Mouse (Mus musculus) heart, adult 2 months (tissue): ENCODE data around the gene Foxl2. TPM values are rescaled to one million over a fixed set of nuclear protein-coding genes. Genes with fewer than 3 reads are reported as not detected.

ENCODE experiments used
- DNase-seq, 2 experiments: peaks; one replicate each; pipeline ENCODE4 v3.0.0; 2021
- H3K27ac ChIP-seq: fragments of 200-600 bp; 2 replicates; pipeline ENCODE4 v1.8.1; 2022
- H3K27me3 ChIP-seq: fragments of 200-500 bp; 2 replicates; pipeline ENCODE4 v1.6.1; 2012; ENCODE audit warnings: mild to moderate bottlenecking, low read length, inconsistent platforms, mixed read lengths; ENCODE audit not compliant: control insufficient read depth, insufficient read depth
- H3K36me3 ChIP-seq: fragments of 200-500 bp; 2 replicates; pipeline ENCODE4 v1.6.1; 2012; ENCODE audit warnings: low read length, inconsistent platforms; ENCODE audit not compliant: control insufficient read depth, insufficient read depth
- H3K4me1 ChIP-seq: fragments of 200-500 bp; 2 replicates; pipeline ENCODE4 v1.6.1; 2011; ENCODE audit warnings: low read length; ENCODE audit not compliant: control insufficient read depth, insufficient read depth
- H3K4me3 ChIP-seq: fragments of 200-600 bp; 2 replicates; pipeline ENCODE4 v1.8.1; 2022
- H3K79me2 ChIP-seq: fragments of 200-500 bp; replicated peaks from 2 replicates; pipeline ENCODE4 v1.6.1; 2012; ENCODE audit warnings: mild to moderate bottlenecking, inconsistent platforms, low read length, moderate library complexity, mixed read lengths; ENCODE audit not compliant: control insufficient read depth, insufficient read depth
- H3K9ac ChIP-seq: fragments of 200-500 bp; 2 replicates; pipeline ENCODE4 v1.6.1; 2012; ENCODE audit warnings: low read depth, mild to moderate bottlenecking, control low read depth, inconsistent platforms, low read length, mixed read lengths
- CTCF ChIP-seq: fragments of 200-600 bp; IDR thresholded peaks from 2 replicates; pipeline ENCODE4 v1.8.1; 2022; ENCODE audit warnings: antibody characterized with exemption, mild to moderate bottlenecking, moderate library complexity
- EP300 ChIP-seq: fragments of 200-500 bp; IDR thresholded peaks from 2 replicates; pipeline ENCODE4 v1.6.1; 2011; ENCODE audit warnings: low read depth, low read length, control low read depth; ENCODE audit not compliant: insufficient read depth
- POLR2A ChIP-seq: fragments of 200-500 bp; IDR thresholded peaks from 2 replicates; pipeline ENCODE4 v1.6.1; 2011; ENCODE audit warnings: mild to moderate bottlenecking, low read depth, low read length, control low read depth; ENCODE audit not compliant: insufficient read depth
- WGBS: fragments of 180-500 bp; shearing (Covaris S2); methylation state at CpG from one replicate; pipeline ENCODE4 v1.1.7; 2018; 5-methylcytosine and 5-hydroxymethylcytosine counted together
- intact Hi-C: fragments of 180-260 bp; cut with DNase I; formaldehyde crosslinking; loops from one replicate; pipeline ENCODE4 v1.15.1; 2025
- polyA plus RNA-seq: library from polyadenylated mRNA; depleted of rRNA; stranded (reverse); fragments of >200 nt; gene quantifications from 2 replicates; pipeline ENCODE4 v1.2.3, GENCODE M21; 2012
- total RNA-seq, 2 experiments: library from RNA; stranded (reverse); gene quantifications; 2 replicates each; pipeline ENCODE4 v1.2.3; 2021

Gene Foxl2
- total and polyA plus RNA-seq, 3 experiments, result not detected

DNA sequence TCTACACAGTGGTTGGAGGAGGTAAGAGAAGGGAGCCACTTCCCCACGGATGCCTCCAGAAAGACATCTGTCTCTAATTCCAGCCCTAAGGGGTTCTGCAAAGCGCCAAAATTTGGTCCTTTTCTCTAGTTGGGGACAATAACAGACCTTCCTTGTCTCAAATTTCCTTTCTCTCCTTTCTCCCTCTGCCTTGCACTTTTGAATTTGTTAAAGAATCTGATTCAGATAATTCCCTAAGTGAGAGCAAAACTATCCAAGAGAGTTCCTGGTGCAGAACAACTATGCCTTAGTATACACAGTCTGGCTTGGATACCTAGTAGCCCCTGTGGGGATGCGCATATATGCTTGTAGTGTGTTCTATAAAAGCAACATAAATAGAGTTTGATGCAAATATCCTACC is 4.8 kb downstream of the Foxl2 start:
- intact Hi-C loops, result no loop called here
- TF ChIP-seq POLR2A, result no peak
- no peak for TF ChIP-seq CTCF
- TF ChIP-seq EP300, result no peak

DNA sequence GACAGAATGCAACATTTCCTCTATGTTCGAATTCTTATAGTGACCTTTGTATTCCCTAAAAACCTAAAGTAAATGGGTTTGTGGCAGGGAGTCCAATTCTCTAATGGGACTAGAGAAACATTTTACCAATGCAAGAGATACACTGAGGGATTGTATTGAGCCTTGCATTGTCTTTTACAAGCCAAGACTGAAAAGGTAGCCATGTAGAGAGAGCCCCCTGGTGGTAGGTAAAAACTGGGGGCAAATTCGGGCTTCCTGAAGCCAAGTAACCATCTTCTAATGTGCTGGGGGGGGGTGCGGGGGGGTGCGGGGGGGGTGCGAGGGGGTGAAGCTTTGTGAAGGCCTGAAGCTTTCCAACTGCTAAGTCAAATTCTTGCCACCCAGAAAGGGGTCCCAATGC is 5.3 kb downstream of the Foxl2 start:
- Histone ChIP-seq H3K9ac (no peak overlapping the region), H3K79me2 (no peaks in the 10 kb centered on the region), H3K4me1 (peaks cover 2% of the 10 kb centered on the region; the same call in 1 of the 2 replicates), H3K27me3 (peaks cover 49% of the 10 kb centered on the region), H3K36me3 (no peaks in the 10 kb centered on the region), H3K4me3 (no peak overlapping the region), H3K27ac (no peak overlapping the region)
- TF ChIP-seq CTCF, result peak; percentile 28
- no peak for TF ChIP-seq POLR2A
- whole genome bisulfite sequencing, result 26% methylated on average over 5 of the region's 5 CpGs
- no peak for DNase-seq
- intact Hi-C loops, result no loop called here

More for the DNA sequence above, 4.8 kb downstream of the Foxl2 start:
- peaks cover 49% of the 10 kb centered on the region for H3K27me3 ChIP-seq
- no peak for DNase-seq
- no peaks in the 10 kb centered on the region for H3K36me3 ChIP-seq
- no peaks in the 10 kb centered on the region for H3K79me2 ChIP-seq
- 35% methylated on average over 3 of the region's 3 CpGs for WGBS
- no peak overlapping the region for H3K4me3 ChIP-seq
- no peak overlapping the region for H3K27ac ChIP-seq
- H3K9ac ChIP-seq, result no peak overlapping the region
- H3K4me1 ChIP-seq, result peaks cover 2% of the 10 kb centered on the region; the same call in 1 of the 2 replicates

DNA sequence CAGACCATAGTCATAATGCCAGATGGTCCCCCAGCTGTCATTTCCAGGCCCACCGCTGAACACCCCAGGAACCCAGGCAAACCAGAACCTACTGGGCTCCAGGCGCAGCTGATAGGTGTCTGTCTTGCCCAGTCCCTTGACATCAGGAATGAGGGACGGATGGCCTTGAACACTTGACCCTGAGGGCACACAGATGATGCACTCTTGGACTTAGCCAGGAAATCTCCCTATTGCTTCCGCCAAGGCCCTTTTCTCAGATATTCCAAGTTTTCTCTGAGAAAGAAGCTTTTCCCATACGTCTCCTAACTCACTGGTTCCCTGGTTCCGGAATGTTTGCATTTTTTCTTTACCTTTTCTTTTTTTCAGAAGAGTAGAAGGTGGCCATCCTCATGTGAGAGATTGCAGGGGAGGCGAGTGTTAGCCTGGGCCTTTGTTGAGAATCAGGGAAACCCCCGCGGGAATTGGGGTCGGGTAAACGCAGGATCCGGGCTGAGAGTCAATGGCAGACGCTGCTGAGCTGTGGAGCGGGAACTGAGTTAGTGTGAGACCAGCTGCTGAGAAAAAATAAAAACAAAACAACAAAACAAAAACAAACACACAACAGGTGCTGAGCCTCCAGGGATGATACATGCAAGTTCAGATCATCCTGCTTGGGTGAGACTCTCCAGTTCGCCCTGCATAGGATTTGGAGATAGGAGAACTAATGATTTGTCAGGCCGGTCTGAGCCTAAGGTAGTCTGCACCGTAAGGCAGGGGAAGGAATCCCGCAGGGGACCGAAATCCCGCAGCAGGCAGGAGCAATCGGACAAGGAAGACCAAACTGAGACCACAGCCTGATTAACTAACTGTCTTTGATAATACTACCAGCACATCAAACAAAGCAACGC is 6.7 kb downstream of the Foxl2 start:
- DNase-seq, result no peak
- Histone ChIP-seq H3K79me2 (no peaks in the 10 kb centered on the region), H3K36me3 (no peaks in the 10 kb centered on the region), H3K27ac (no peak overlapping the region), H3K4me1 (no peaks in the 10 kb centered on the region; the same call in 1 of the 2 replicates), H3K9ac (no peak overlapping the region), H3K4me3 (no peak overlapping the region), H3K27me3 (peaks cover 38% of the 10 kb centered on the region)
- WGBS, result 17% methylated on average over 22 of the region's 22 CpGs
- intact Hi-C loops, result no loop called here
- no peak for TF ChIP-seq CTCF
- TF ChIP-seq POLR2A, result no peak
- no peak for TF ChIP-seq EP300

DNA sequence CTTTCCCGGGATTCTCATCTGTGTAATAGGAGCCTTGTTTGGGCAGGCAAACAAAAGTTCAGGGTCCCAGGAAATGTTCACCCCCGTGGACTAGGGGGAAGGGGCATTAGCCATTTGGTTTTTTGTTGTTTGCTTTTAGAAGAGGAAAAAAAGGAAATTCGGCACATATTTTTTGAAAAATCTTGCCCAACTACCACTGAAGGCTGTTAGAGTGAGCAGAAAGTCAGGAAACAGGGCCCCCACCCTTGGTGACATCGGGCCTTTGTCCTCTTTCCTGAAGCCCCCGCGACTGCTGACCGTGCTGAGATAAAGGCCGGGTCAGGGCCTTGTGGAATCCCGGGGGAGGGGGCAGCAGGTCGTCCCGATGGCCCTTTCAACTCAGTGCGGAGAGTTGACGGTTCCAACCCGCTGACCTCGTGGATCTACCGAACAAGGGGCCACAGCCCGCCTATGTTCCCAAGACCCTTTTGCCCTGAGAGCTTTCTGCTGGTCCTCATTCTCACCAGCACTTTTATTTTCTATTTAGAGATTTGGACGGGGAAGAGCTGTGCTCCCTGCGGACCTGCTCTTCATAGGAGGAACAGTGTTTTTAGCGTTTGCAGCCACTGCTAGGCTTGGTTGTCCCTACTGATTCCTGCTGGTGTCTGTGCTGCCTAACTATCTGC is 7.5 kb downstream of the Foxl2 start:
- Histone ChIP-seq H3K27ac (no peak overlapping the region), H3K36me3 (no peaks in the 10 kb centered on the region), H3K4me3 (no peak overlapping the region), H3K79me2 (no peaks in the 10 kb centered on the region), H3K27me3 (peaks cover 35% of the 10 kb centered on the region), H3K4me1 (no peaks in the 10 kb centered on the region), H3K9ac (no peak overlapping the region)
- DNase-seq, result no peak
- TF ChIP-seq EP300 (no peak), POLR2A (no peak), CTCF (no peak)
- WGBS, result 2% methylated on average over 20 of the region's 20 CpGs
- intact Hi-C loops, result no loop called here

DNA sequence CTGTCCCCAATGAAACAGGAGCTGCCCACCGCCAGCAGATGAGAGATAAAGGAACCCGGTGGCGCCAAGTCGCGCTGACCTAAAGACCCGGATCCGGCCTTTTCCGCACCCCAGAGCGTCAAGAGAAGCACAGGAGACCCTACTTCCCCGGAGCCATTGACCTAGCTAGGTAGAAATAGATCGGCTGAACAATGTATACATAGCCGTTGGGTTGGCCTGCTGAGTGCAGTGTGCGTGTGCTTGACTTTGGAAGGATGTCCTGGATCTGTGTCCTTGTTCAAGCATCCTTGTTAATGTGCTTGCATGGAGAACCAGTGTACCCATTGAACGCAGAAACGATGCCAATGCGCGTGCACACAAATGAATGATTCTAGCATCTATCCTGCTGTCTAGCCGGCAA is 8.6 kb downstream of the Foxl2 start:
- H3K27ac ChIP-seq, result no peak overlapping the region
- peaks cover 31% of the 10 kb centered on the region for H3K27me3 ChIP-seq
- H3K4me1 ChIP-seq, result no peaks in the 10 kb centered on the region
- no peak overlapping the region for H3K9ac ChIP-seq
- TF ChIP-seq POLR2A, result no peak
- no peak for TF ChIP-seq EP300
- TF ChIP-seq CTCF, result no peak
- no peaks in the 10 kb centered on the region for H3K36me3 ChIP-seq
- no peak for DNase-seq
- H3K4me3 ChIP-seq, result no peak overlapping the region
- no peaks in the 10 kb centered on the region for H3K79me2 ChIP-seq
- WGBS, result 9% methylated on average over 18 of the region's 18 CpGs
- intact Hi-C loops, result no loop called here

DNA sequence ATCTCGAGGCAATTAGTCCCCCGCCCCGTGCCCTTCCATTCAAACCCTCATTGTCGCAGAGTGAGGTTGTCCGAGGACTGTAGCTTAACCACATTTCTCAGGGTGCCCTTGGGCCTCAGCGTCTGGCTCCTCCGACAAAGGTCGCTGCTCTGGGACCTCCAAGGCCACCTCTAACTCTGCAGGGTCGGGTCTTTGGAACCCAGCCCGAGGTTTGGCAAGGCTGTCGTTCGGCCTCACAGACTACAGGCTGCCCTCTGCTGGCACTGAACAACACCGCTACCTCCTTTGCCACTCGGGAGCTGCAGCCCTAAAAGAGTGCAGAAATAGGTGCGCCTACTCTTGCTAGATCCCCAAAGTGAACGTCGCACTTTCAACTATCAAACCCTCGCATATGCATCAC is 10.0 kb downstream of the Foxl2 start:
- no peak overlapping the region for H3K9ac ChIP-seq
- TF ChIP-seq POLR2A, result no peak
- peak; percentile 54 for TF ChIP-seq CTCF
- WGBS, result 2% methylated on average over 18 of the region's 18 CpGs
- no peaks in the 10 kb centered on the region for H3K4me1 ChIP-seq
- no peak overlapping the region for H3K4me3 ChIP-seq
- no peak for DNase-seq
- no peaks in the 10 kb centered on the region for H3K79me2 ChIP-seq
- peaks cover 22% of the 10 kb centered on the region for H3K27me3 ChIP-seq
- no peak overlapping the region for H3K27ac ChIP-seq
- no peaks in the 10 kb centered on the region for H3K36me3 ChIP-seq
- intact Hi-C loops, result no loop called here
